Mouse (Mus musculus) megakaryocyte progenitor cell, adult 5-6 weeks (primary cell): ENCODE results near the gene Cavin3. TPM values are rescaled to one million over a fixed set of nuclear protein-coding genes. Genes with fewer than 3 reads are reported as not detected.

Experiments used
- total RNA-seq, 2 experiments: library from RNA; stranded (forward) in 1 of 2; stranded (reverse) in 1 of 2; fragments of 157-497, 149-512 nt in 1 of 2; fragments of 200-1000 nt in 1 of 2; gene quantifications; 2 replicates each; pipeline versions ENCODE4 v1.2.3 to v1.2.4; 2015 to 2017

Gene Cavin3
- total RNA-seq, 2 experiments from 2014 or later: 0.27 to 0.42 TPM

Other genes starting within 250 kb of the Cavin3 start
- gene Olfr688, start 194.2 kb downstream of the Cavin3 start, total RNA-seq (2015): not detected in 2 replicates
- not detected in 2 replicates for gene Olfr688, start 194.2 kb downstream of the Cavin3 start, total RNA-seq (2017)
- not detected in 2 replicates for gene Olfr689, start 171.1 kb downstream of the Cavin3 start, total RNA-seq (2015)
- gene Olfr689, start 171.1 kb downstream of the Cavin3 start, total RNA-seq (2017): not detected in 2 replicates
- not detected in 2 replicates for gene Olfr690, start 148.2 kb downstream of the Cavin3 start, total RNA-seq (2015)
- not detected in 2 replicates for gene Olfr690, start 148.2 kb downstream of the Cavin3 start, total RNA-seq (2017)
- not detected in 2 replicates for gene Olfr691, start 140.0 kb downstream of the Cavin3 start, total RNA-seq (2015)
- not detected in 2 replicates for gene Olfr691, start 140.0 kb downstream of the Cavin3 start, total RNA-seq (2017)
- not detected in 2 replicates for gene Olfr692, start 114.1 kb downstream of the Cavin3 start, total RNA-seq (2015)
- not detected in 2 replicates for gene Olfr692, start 114.1 kb downstream of the Cavin3 start, total RNA-seq (2017)
- not detected in 2 replicates for gene Gm5901, start 107.3 kb downstream of the Cavin3 start, total RNA-seq (2015)
- not detected in 2 replicates for gene Gm5901, start 107.3 kb downstream of the Cavin3 start, total RNA-seq (2017)
- gene Fam160a2, start 82.2 kb downstream of the Cavin3 start, total RNA-seq (2015): 32.4 and 33.3 TPM in 2 replicates
- 8.7 and 19.8 TPM in 2 replicates for gene Fam160a2, start 82.2 kb downstream of the Cavin3 start, total RNA-seq (2017)
- gene Cnga4, start 77.7 kb downstream of the Cavin3 start, total RNA-seq (2015): 0.07 TPM in 1 of 2 replicates, not detected in the other
- not detected in 2 replicates for gene Cnga4, start 77.7 kb downstream of the Cavin3 start, total RNA-seq (2017)
- not detected in 2 replicates for gene Cckbr, start 56.6 kb downstream of the Cavin3 start, total RNA-seq (2015)
- gene Cckbr, start 56.6 kb downstream of the Cavin3 start, total RNA-seq (2017): not detected in 2 replicates
- 16.2 and 21.0 TPM in 2 replicates for gene Smpd1, start 72.1 kb upstream of the Cavin3 start, total RNA-seq (2015)
- gene Smpd1, start 72.1 kb upstream of the Cavin3 start, total RNA-seq (2017): 9.5 and 16.2 TPM in 2 replicates
- not detected in 2 replicates for gene Apbb1, start 99.4 kb upstream of the Cavin3 start, total RNA-seq (2015)
- not detected in 2 replicates for gene Apbb1, start 99.4 kb upstream of the Cavin3 start, total RNA-seq (2017)
- gene Hpx, start 117.8 kb upstream of the Cavin3 start, total RNA-seq (2015): not detected in 2 replicates
- not detected in 2 replicates for gene Hpx, start 117.8 kb upstream of the Cavin3 start, total RNA-seq (2017)
- 2.8 and 3.3 TPM in 2 replicates for gene Trim3, start 151.3 kb upstream of the Cavin3 start, total RNA-seq (2015)
- gene Trim3, start 151.3 kb upstream of the Cavin3 start, total RNA-seq (2017): 1.8 and 3.2 TPM in 2 replicates
- gene Timm10b, start 157.8 kb upstream of the Cavin3 start, total RNA-seq (2015): 64.6 and 65.0 TPM in 2 replicates
- 64.7 and 82.0 TPM in 2 replicates for gene Timm10b, start 157.8 kb upstream of the Cavin3 start, total RNA-seq (2017)
- gene Arfip2, start 158.1 kb upstream of the Cavin3 start, total RNA-seq (2015): 16.0 and 18.5 TPM in 2 replicates
- 57.5 and 59.8 TPM in 2 replicates for gene Arfip2, start 158.1 kb upstream of the Cavin3 start, total RNA-seq (2017)
- 1.5 and 2.0 TPM in 2 replicates for gene Gm45799, start 158.3 kb upstream of the Cavin3 start, total RNA-seq (2015)
- 1.5 and 4.1 TPM in 2 replicates for gene Gm45799, start 158.3 kb upstream of the Cavin3 start, total RNA-seq (2017)
- gene Dnhd1, start 168.5 kb upstream of the Cavin3 start, total RNA-seq (2015): 1.0 and 1.6 TPM in 2 replicates
- 0.17 and 0.27 TPM in 2 replicates for gene Dnhd1, start 168.5 kb upstream of the Cavin3 start, total RNA-seq (2017)